Mouse (Mus musculus): ENCODE results near the gene Tprn.

Tprn gene

GRCm38 (mm10) chr2:25264851-25265250 lies 2.4 kb downstream of the Tprn start:
- no peak for DNase-seq (ENCODE audit: extremely low read depth, low read depth, low spot score)

GRCm38 (mm10) chr2:25265897-25266656 lies 3.7 kb downstream of the Tprn start:
- DNase-seq (ENCODE audit: extremely low read depth, low read depth, low spot score) = no peak

- DNase-seq (ENCODE audit: extremely low read depth, low read depth, low spot score) = no peak
Observed at GRCm38 (mm10) chr2:25266720-25267119, 4.3 kb downstream of the Tprn start.

- DNase-seq (ENCODE audit: extremely low read depth, low read depth, low spot score) = no peak
Observed at GRCm38 (mm10) chr2:25267241-25267640, 4.8 kb downstream of the Tprn start.

GRCm38 (mm10) chr2:25267746-25268309 lies 5.4 kb downstream of the Tprn start:
- DNase-seq (ENCODE audit: extremely low read depth, low read depth, low spot score) = no peak

- peak; percentile 40 for DNase-seq (ENCODE audit: extremely low read depth, low read depth, low spot score)
Observed at GRCm38 (mm10) chr2:25271827-25272511, 9.6 kb downstream of the Tprn start, which contains the start of the genes Ssna1 and Anapc2. Gene Ssna1, minus strand, starts transcription at chr2:25272438. Gene Anapc2, plus strand, starts transcription at chr2:25272478.

GRCm38 (mm10) chr2:25272515-25272914 lies 10.1 kb downstream of the Tprn start:
- DNase-seq (ENCODE audit: extremely low read depth, low read depth, low spot score) = no peak

GRCm38 (mm10) chr2:25273010-25273409 lies 10.6 kb downstream of the Tprn start:
- no peak for DNase-seq (ENCODE audit: extremely low read depth, low read depth, low spot score)

- DNase-seq (ENCODE audit: extremely low read depth, low read depth, low spot score) = no peak
Observed at GRCm38 (mm10) chr2:25278928-25279882, 16.8 kb downstream of the Tprn start.

GRCm38 (mm10) chr2:25285551-25285950 lies 23.1 kb downstream of the Tprn start:
- peak; percentile 95 for DNase-seq (ENCODE audit: extremely low read depth, low read depth, low spot score)

- DNase-seq (ENCODE audit: extremely low read depth, low read depth, low spot score) = no peak
Observed at GRCm38 (mm10) chr2:25286314-25286713, 23.9 kb downstream of the Tprn start.

GRCm38 (mm10) chr2:25286837-25287636 lies 24.6 kb downstream of the Tprn start:
- DNase-seq (ENCODE audit: extremely low read depth, low read depth, low spot score) = peak; percentile 68

GRCm38 (mm10) chr2:25287927-25288649 lies 25.7 kb downstream of the Tprn start, which contains the start of gene Tmem210:
Gene Tmem210, plus strand, starts transcription at chr2:25288145.
- no peak for DNase-seq (ENCODE audit: extremely low read depth, low read depth, low spot score)

GRCm38 (mm10) chr2:25288734-25289345 lies 26.4 kb downstream of the Tprn start:
- DNase-seq (ENCODE audit: extremely low read depth, low read depth, low spot score) = no peak

GRCm38 (mm10) chr2:25289651-25290050 lies 27.2 kb downstream of the Tprn start, which contains the start of gene Lrrc26:
Gene Lrrc26, plus strand, starts transcription at chr2:25289915.
- no peak for DNase-seq (ENCODE audit: extremely low read depth, low read depth, low spot score)

GRCm38 (mm10) chr2:25290101-25290815 lies 27.8 kb downstream of the Tprn start:
- DNase-seq (ENCODE audit: extremely low read depth, low read depth, low spot score) = no peak

- no peak for DNase-seq (ENCODE audit: extremely low read depth, low read depth, low spot score)
Observed at GRCm38 (mm10) chr2:25290816-25291130, 28.4 kb downstream of the Tprn start.
